Mouse (Mus musculus) heart, embryonic 10.5 days (tissue): ENCODE results near the gene Zfp64. TPM values are rescaled to one million over a fixed set of nuclear protein-coding genes. Genes with fewer than 3 reads are reported as not detected.

Experiments
- DNase-seq: peaks from one replicate; pipeline ENCODE4 v3.0.0-alpha.2; 2017; ENCODE audit warnings: low spot score
- H3K27ac ChIP-seq: fragments of 300-500 bp; sonication (generic); 2 replicates; pipeline ENCODE4 v1.5.1; 2016; ENCODE audit warnings: mild to moderate bottlenecking
- H3K27me3 ChIP-seq: fragments of 300-500 bp; sonication (generic); 2 replicates; pipeline ENCODE4 v1.6.1; 2016; ENCODE audit warnings: mild to moderate bottlenecking; ENCODE audit not compliant: poor library complexity, insufficient read depth, severe bottlenecking
- H3K36me3 ChIP-seq: fragments of 300-500 bp; sonication (generic); 2 replicates; pipeline ENCODE4 v1.6.1; 2016; ENCODE audit warnings: mild to moderate bottlenecking, moderate library complexity
- H3K4me1 ChIP-seq: fragments of 300-500 bp; sonication (generic); 2 replicates; pipeline ENCODE4 v1.6.1; 2016; ENCODE audit warnings: mild to moderate bottlenecking
- H3K4me3 ChIP-seq: fragments of 300-500 bp; sonication (generic); 2 replicates; pipeline ENCODE4 v1.5.1; 2016; ENCODE audit warnings: mild to moderate bottlenecking, moderate library complexity
- H3K9me3 ChIP-seq: fragments of 300-500 bp; sonication (generic); 2 replicates; pipeline ENCODE4 v1.6.1; 2016; ENCODE audit warnings: mild to moderate bottlenecking, moderate library complexity
- WGBS: fragments of 180-500 bp; shearing (Covaris S2); methylation state at CpG from one replicate; pipeline ENCODE4 v1.1.7; 2016; 5-methylcytosine and 5-hydroxymethylcytosine counted together
- polyA plus RNA-seq: library from polyadenylated mRNA; unstranded; fragments of >200 nt; fragmentation: Nextera tagmentation; extraction: Ambion mirVana; gene quantifications from 2 replicates; pipeline ENCODE4 v1.2.1, GENCODE M21; 2016

The Zfp64 gene
- polyA plus RNA-seq, result 24.7 and 30.7 TPM in 2 replicates

- H3K27ac ChIP-seq, result peak within 1 kb of the TSS; percentile 97
- H3K4me1 ChIP-seq, result peaks cover 23% of the 10 kb centered on the region
- H3K36me3 ChIP-seq, result peaks cover 26% of the 10 kb centered on the region
- peak; percentile 94 for DNase-seq
- WGBS, result under 1% methylated on average over 52 of the region's 52 CpGs
- H3K4me3 ChIP-seq, result peak within 1 kb of the TSS; percentile 80
- H3K9me3 ChIP-seq, result no peaks in the 10 kb centered on the region
- peaks cover 6% of the 10 kb centered on the region; the same call in 1 of the 2 replicates for H3K27me3 ChIP-seq
These were observed at the start of gene Zfp64 for GRCm38 (mm10) chr2:168954835-168955716. Gene Zfp64, minus strand, starts transcription at chr2:168955587.

- no peaks in the 10 kb centered on the region for H3K4me1 ChIP-seq
- no peaks in the 10 kb centered on the region for H3K36me3 ChIP-seq
- H3K27me3 ChIP-seq, result no peaks in the 10 kb centered on the region
- no peak for DNase-seq
- no peaks in the 10 kb centered on the region for H3K9me3 ChIP-seq
- H3K4me3 ChIP-seq, result no peak overlapping the region
- 74% methylated on average over 22 of the region's 22 CpGs for WGBS
- H3K27ac ChIP-seq, result no peak overlapping the region
These were observed 37.4 kb upstream of the Zfp64 start for GRCm38 (mm10) chr2:168992642-168993420.

GRCm38 (mm10) chr2:168990957-168991356, 35.6 kb upstream of the Zfp64 start:
- H3K9me3 ChIP-seq, result no peaks in the 10 kb centered on the region
- WGBS, result 87% methylated on average over 4 of the region's 4 CpGs
- H3K4me3 ChIP-seq, result no peak overlapping the region
- H3K27ac ChIP-seq, result no peak overlapping the region
- no peaks in the 10 kb centered on the region for H3K27me3 ChIP-seq
- H3K36me3 ChIP-seq, result 0 out of 2 replicates have a peak, but pooled peaks cover 5% of the 10 kb centered on the region
- no peaks in the 10 kb centered on the region for H3K4me1 ChIP-seq
- DNase-seq, result no peak

GRCm38 (mm10) chr2:168990061-168990753, 34.8 kb upstream of the Zfp64 start:
- Histone ChIP-seq H3K4me3 (no peak overlapping the region), H3K4me1 (no peaks in the 10 kb centered on the region), H3K36me3 (peaks cover 7% of the 10 kb centered on the region; the same call in 1 of the 2 replicates), H3K27ac (no peak overlapping the region), H3K27me3 (no peaks in the 10 kb centered on the region), H3K9me3 (no peaks in the 10 kb centered on the region)
- WGBS, result 63% methylated on average over 13 of the region's 13 CpGs
- DNase-seq, result no peak

- H3K27ac ChIP-seq, result no peak overlapping the region
- H3K36me3 ChIP-seq, result peaks cover 7% of the 10 kb centered on the region; the same call in 1 of the 2 replicates
- 92% methylated on average over 1 of the region's 1 CpGs for WGBS
- H3K9me3 ChIP-seq, result no peaks in the 10 kb centered on the region
- H3K4me3 ChIP-seq, result no peak overlapping the region
- DNase-seq, result no peak
- H3K4me1 ChIP-seq, result no peaks in the 10 kb centered on the region
- no peaks in the 10 kb centered on the region for H3K27me3 ChIP-seq
These were observed 32.7 kb upstream of the Zfp64 start for GRCm38 (mm10) chr2:168988056-168988455.

GRCm38 (mm10) chr2:168987421-168987820, 32.0 kb upstream of the Zfp64 start:
- Histone ChIP-seq H3K9me3 (no peaks in the 10 kb centered on the region), H3K4me1 (no peaks in the 10 kb centered on the region), H3K27me3 (no peaks in the 10 kb centered on the region), H3K4me3 (no peak overlapping the region), H3K36me3 (peaks cover 7% of the 10 kb centered on the region; the same call in 1 of the 2 replicates), H3K27ac (no peak overlapping the region)
- DNase-seq, result no peak
- WGBS, result 66% methylated on average over 13 of the region's 13 CpGs

- H3K27me3 ChIP-seq, result no peaks in the 10 kb centered on the region
- 0 out of 2 replicates have a peak, but pooled peaks cover 7% of the 10 kb centered on the region for H3K4me1 ChIP-seq
- DNase-seq, result no peak
- no peak overlapping the region for H3K4me3 ChIP-seq
- H3K36me3 ChIP-seq, result peaks cover 7% of the 10 kb centered on the region; the same call in 1 of the 2 replicates
- no peaks in the 10 kb centered on the region for H3K9me3 ChIP-seq
- no peak overlapping the region for H3K27ac ChIP-seq
- 93% methylated on average over 7 of the region's 7 CpGs for WGBS
These were observed 26.6 kb upstream of the Zfp64 start for GRCm38 (mm10) chr2:168981951-168982350.

GRCm38 (mm10) chr2:168981448-168981847, 26.1 kb upstream of the Zfp64 start:
- 0 out of 2 replicates have a peak, but pooled peaks cover 7% of the 10 kb centered on the region for H3K4me1 ChIP-seq
- H3K9me3 ChIP-seq, result no peaks in the 10 kb centered on the region
- WGBS, result 61% methylated on average over 12 of the region's 12 CpGs
- H3K4me3 ChIP-seq, result peak overlapping the region; percentile 46; the same call in 1 of the 2 replicates
- no peak for DNase-seq
- no peaks in the 10 kb centered on the region for H3K27me3 ChIP-seq
- H3K27ac ChIP-seq, result peak overlapping the region; percentile 59; the same call in 1 of the 2 replicates
- peaks cover 7% of the 10 kb centered on the region; the same call in 1 of the 2 replicates for H3K36me3 ChIP-seq

GRCm38 (mm10) chr2:168980859-168981258, 25.5 kb upstream of the Zfp64 start:
- Histone ChIP-seq H3K4me1 (0 out of 2 replicates have a peak, but pooled peaks cover 7% of the 10 kb centered on the region), H3K27ac (peak overlapping the region; percentile 59; the same call in 1 of the 2 replicates), H3K4me3 (peak overlapping the region; percentile 46; the same call in 1 of the 2 replicates), H3K27me3 (no peaks in the 10 kb centered on the region), H3K9me3 (no peaks in the 10 kb centered on the region), H3K36me3 (peaks cover 1% of the 10 kb centered on the region; the same call in 1 of the 2 replicates)
- peak; percentile 94 for DNase-seq
- WGBS, result 38% methylated on average over 6 of the region's 6 CpGs

GRCm38 (mm10) chr2:168979742-168980141, 24.4 kb upstream of the Zfp64 start:
- no peak for DNase-seq
- Histone ChIP-seq H3K36me3 (no peaks in the 10 kb centered on the region), H3K27ac (no peak overlapping the region), H3K4me1 (0 out of 2 replicates have a peak, but pooled peaks cover 7% of the 10 kb centered on the region), H3K4me3 (no peak overlapping the region; the same call in 1 of the 2 replicates), H3K27me3 (no peaks in the 10 kb centered on the region), H3K9me3 (no peaks in the 10 kb centered on the region)
- 32% methylated on average over 11 of the region's 11 CpGs for WGBS

- no peaks in the 10 kb centered on the region for H3K27me3 ChIP-seq
- H3K4me3 ChIP-seq, result 0 out of 2 replicates have a peak overlapping the region, but pooled peaks have one; percentile 22
- 0 out of 2 replicates have a peak, but pooled peaks cover 7% of the 10 kb centered on the region for H3K4me1 ChIP-seq
- no peaks in the 10 kb centered on the region for H3K36me3 ChIP-seq
- DNase-seq, result no peak
- WGBS, result 50% methylated on average over 9 of the region's 9 CpGs
- H3K27ac ChIP-seq, result no peak overlapping the region
- H3K9me3 ChIP-seq, result no peaks in the 10 kb centered on the region
These were observed 22.6 kb upstream of the Zfp64 start for GRCm38 (mm10) chr2:168978031-168978430.

- Histone ChIP-seq H3K27me3 (no peaks in the 10 kb centered on the region), H3K4me1 (0 out of 2 replicates have a peak, but pooled peaks cover 2% of the 10 kb centered on the region), H3K9me3 (no peaks in the 10 kb centered on the region), H3K4me3 (no peak overlapping the region), H3K36me3 (no peaks in the 10 kb centered on the region), H3K27ac (no peak overlapping the region)
- 92% methylated on average over 20 of the region's 20 CpGs for WGBS
- no peak for DNase-seq
These were observed 14.7 kb upstream of the Zfp64 start for GRCm38 (mm10) chr2:168970131-168970530.
